Mouse (Mus musculus) kidney, embryonic 14.5 days (tissue): ENCODE data around the gene Hsd17b1. TPM values are rescaled to one million over a fixed set of nuclear protein-coding genes. Genes with fewer than 3 reads are reported as not detected.

Source experiments
- ATAC-seq: fragments of 200-750 bp; cut with Nextera tagmentation; 2 replicates; pipeline ENCODE4 v1.8.0; 2017; ENCODE audit warnings: moderate number of reproducible peaks, mild to moderate bottlenecking, moderate TSS enrichment, moderate library complexity; ENCODE audit not compliant: low FRiP score, low TSS enrichment
- H3K27ac ChIP-seq: fragments of 300-500 bp; sonication (generic); 2 replicates; pipeline ENCODE4 v1.5.1; 2014; ENCODE audit warnings: low read depth, mild to moderate bottlenecking, low read length, moderate library complexity, mixed read lengths
- H3K27me3 ChIP-seq: fragments of 300-500 bp; sonication (generic); 2 replicates; pipeline ENCODE4 v1.6.1; 2014; ENCODE audit warnings: mild to moderate bottlenecking, low read length; ENCODE audit not compliant: control insufficient read depth, insufficient read depth
- H3K36me3 ChIP-seq: fragments of 300-500 bp; sonication (generic); 2 replicates; pipeline ENCODE4 v1.6.1; 2014; ENCODE audit warnings: low read length, mixed read lengths; ENCODE audit not compliant: control insufficient read depth, insufficient read depth
- H3K4me1 ChIP-seq: fragments of 300-500 bp; sonication (generic); 2 replicates; pipeline ENCODE4 v1.6.1; 2014; ENCODE audit warnings: low read length, mixed read lengths; ENCODE audit not compliant: control insufficient read depth, insufficient read depth
- H3K4me2 ChIP-seq: fragments of 300-500 bp; sonication (generic); replicated peaks from 2 replicates; pipeline ENCODE4 v1.6.1; 2014; ENCODE audit warnings: low read depth, mild to moderate bottlenecking, low read length
- H3K4me3 ChIP-seq: fragments of 300-500 bp; sonication (generic); 2 replicates; pipeline ENCODE4 v1.5.1; 2014; ENCODE audit warnings: mild to moderate bottlenecking, low read length
- H3K9ac ChIP-seq: fragments of 300-500 bp; sonication (generic); 2 replicates; pipeline ENCODE4 v1.6.1; 2014; ENCODE audit warnings: low read depth, mild to moderate bottlenecking, low read length, moderate library complexity
- H3K9me3 ChIP-seq: fragments of 300-500 bp; sonication (generic); 2 replicates; pipeline ENCODE4 v1.6.1; 2016; ENCODE audit warnings: low read length; ENCODE audit not compliant: control insufficient read depth
- WGBS: fragments of 180-500 bp; shearing (Covaris S2); extraction: QIAGEN DNeasy Blood & Tissue Kit; methylation state at CpG from one replicate; pipeline ENCODE4 v1.1.7; 2014; 5-methylcytosine and 5-hydroxymethylcytosine counted together
- polyA plus RNA-seq: library from polyadenylated mRNA; unstranded; fragments of >200 nt; fragmentation: Nextera tagmentation; extraction: Ambion mirVana; gene quantifications from 2 replicates; pipeline ENCODE4 v1.2.1, GENCODE M21; 2014

The Hsd17b1 gene
- polyA plus RNA-seq, 1 experiment from 2014 or later, result 0.16 TPM

DNA sequence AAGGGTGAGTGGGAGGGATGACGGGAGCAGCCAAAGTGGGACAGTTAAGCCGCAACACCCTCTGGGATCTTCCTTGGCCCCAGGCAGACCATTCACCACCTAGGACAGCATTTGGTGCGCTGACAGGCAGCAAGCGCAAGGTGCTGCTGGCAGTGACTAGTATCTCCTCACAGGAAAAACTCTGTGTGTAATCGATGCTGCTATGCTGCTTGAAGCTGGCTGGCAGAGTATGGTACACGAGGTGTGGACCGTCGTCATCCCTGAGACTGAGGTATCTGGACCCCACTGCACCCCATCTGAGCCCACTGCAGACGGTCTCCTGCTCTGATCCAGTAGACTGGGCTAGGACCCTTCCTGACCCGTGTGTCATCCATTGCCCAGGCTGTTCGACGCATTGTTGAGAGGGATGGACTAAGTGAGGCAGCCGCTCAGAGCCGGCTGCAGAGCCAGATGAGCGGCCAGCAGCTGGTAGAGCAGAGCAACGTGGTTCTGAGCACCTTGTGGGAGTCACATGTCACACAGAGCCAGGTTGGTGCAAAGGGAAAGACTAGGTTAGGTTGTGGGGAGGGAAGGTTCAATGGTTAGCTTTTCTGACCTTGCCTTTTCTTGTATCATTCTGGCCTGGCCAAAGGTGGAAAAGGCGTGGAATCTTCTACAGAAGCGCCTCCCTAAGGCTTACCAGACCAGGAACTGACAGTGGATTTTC, 7.6 kb downstream of the Hsd17b1 start:
- peaks cover 28% of the 10 kb centered on the region for H3K36me3 ChIP-seq
- H3K9ac ChIP-seq, result no peak overlapping the region
- no peaks in the 10 kb centered on the region for H3K9me3 ChIP-seq
- no peak overlapping the region for H3K27ac ChIP-seq
- H3K4me2 ChIP-seq, result no peak overlapping the region
- 92% methylated on average over 18 of the region's 18 CpGs for whole genome bisulfite sequencing
- H3K4me1 ChIP-seq, result peaks cover 18% of the 10 kb centered on the region
- peaks cover 7% of the 10 kb centered on the region for H3K27me3 ChIP-seq
- no peak overlapping the region for H3K4me3 ChIP-seq
- no peak for ATAC-seq

DNA sequence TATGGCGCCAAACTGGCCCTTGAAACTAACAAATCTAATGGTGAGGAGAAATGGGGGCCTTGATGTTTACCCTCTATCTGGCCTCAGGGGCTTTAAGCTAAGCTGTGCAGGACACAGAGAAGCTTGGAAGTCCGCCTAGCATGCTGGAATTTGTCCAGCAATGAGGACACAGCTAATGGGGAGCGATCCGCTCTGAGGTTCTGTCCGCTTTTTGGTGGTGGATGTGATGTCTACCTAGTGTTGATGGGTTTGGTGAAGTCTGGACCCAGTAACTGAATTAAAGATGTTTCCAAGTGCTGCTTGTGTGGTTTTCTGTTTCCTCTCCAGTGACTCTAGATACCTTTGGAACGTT, 8.1 kb downstream of the Hsd17b1 start:
- H3K4me1 ChIP-seq, result peaks cover 18% of the 10 kb centered on the region
- H3K27me3 ChIP-seq, result peaks cover 2% of the 10 kb centered on the region; the same call in 1 of the 2 replicates
- peak overlapping the region; percentile 76; the same call in 1 of the 2 replicates for H3K27ac ChIP-seq
- ATAC-seq, result no peak
- H3K36me3 ChIP-seq, result peaks cover 33% of the 10 kb centered on the region
- peak overlapping the region; percentile 94 for H3K4me2 ChIP-seq
- H3K4me3 ChIP-seq, result no peak overlapping the region
- WGBS, result 83% methylated on average over 6 of the region's 6 CpGs
- H3K9ac ChIP-seq, result peak overlapping the region; percentile 84; the same call in 1 of the 2 replicates
- no peaks in the 10 kb centered on the region for H3K9me3 ChIP-seq

DNA sequence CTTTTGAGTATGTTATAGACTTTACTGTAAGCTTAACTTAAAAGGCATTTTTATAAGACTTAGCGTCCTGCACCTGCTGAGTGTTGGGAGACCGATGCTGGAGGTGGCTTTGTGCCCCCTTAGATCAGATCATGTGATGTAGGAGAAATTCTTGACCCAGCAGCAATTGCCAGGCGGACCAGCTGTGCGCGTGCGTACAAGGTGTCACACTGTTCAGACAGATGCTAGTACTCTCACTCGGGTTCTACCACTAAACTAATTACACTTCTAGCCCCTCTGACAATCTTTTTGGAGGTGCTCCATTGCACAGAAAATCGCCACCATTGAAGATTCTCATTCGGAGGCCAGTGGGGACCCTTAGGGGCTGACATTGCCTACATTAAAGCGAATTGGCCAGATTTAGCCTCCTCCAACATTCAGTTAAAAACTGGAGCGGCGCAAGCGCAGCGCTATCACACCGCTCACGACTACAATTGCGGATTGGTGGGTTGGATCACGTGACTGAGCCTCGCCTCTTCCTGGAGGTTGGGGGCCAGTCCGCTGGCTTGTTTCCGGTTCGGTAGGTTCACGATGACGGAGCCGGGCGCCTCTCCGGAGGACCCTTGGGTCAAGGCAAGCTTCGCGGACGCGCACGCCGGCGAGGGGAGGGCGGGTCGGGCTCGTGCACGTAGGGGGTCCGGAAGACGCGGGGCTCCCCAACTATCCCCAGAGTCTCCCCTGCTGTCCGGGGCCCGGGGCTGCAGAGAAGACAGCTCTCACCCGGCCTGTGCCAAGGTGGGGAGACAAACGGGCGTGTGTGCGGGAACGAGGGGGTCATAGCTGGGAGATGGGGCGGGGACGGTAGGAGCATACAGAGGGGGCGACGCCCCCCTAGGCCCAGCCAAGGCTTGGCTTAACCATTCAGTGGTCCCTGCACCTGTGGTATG, 8.8 kb downstream of the Hsd17b1 start, which contains the start of gene Mlx:
Gene Mlx, plus strand, starts transcription at position 522 of the 926 bp plus-strand sequence.
- H3K4me1 ChIP-seq, result peaks cover 15% of the 10 kb centered on the region
- H3K4me3 ChIP-seq, result peak within 1 kb of the TSS; percentile 86
- peak within 1 kb of the TSS; percentile 76 for H3K27ac ChIP-seq
- peaks cover 40% of the 10 kb centered on the region for H3K36me3 ChIP-seq
- 2% methylated on average over 52 of the region's 52 CpGs for WGBS
- H3K4me2 ChIP-seq, result peak within 1 kb of the TSS; percentile 94
- no peaks in the 10 kb centered on the region for H3K9me3 ChIP-seq
- ATAC-seq, result peak; percentile 76
- H3K9ac ChIP-seq, result peak within 1 kb of the TSS; percentile 84
- no peaks in the 10 kb centered on the region for H3K27me3 ChIP-seq

DNA sequence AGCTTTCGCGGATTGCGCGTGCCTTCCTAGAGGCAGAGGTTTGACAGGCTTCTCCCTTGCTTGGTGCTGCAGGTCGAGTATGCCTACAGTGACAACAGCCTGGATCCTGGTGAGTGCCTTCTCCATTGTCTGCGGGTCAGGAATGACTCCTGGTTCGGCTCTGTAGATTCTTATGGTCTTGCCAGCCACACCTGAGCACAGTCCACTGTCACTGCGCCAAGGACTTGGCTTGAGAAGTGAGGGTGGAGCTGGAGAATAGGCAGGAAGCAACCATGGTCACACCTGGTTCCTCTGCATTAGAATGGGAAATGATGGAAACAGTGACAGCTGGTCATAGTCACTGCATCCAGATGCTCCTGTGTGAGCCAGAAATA, 9.5 kb downstream of the Hsd17b1 start:
- Histone ChIP-seq H3K4me2 (peak overlapping the region; percentile 94), H3K9ac (peak overlapping the region; percentile 84), H3K27ac (peak overlapping the region; percentile 76), H3K27me3 (no peaks in the 10 kb centered on the region), H3K36me3 (peaks cover 47% of the 10 kb centered on the region), H3K4me1 (peaks cover 15% of the 10 kb centered on the region), H3K4me3 (peak overlapping the region; percentile 86), H3K9me3 (no peaks in the 10 kb centered on the region)
- no peak; the same call in 1 of the 2 replicates for ATAC-seq
- WGBS, result 10% methylated on average over 8 of the region's 8 CpGs

DNA sequence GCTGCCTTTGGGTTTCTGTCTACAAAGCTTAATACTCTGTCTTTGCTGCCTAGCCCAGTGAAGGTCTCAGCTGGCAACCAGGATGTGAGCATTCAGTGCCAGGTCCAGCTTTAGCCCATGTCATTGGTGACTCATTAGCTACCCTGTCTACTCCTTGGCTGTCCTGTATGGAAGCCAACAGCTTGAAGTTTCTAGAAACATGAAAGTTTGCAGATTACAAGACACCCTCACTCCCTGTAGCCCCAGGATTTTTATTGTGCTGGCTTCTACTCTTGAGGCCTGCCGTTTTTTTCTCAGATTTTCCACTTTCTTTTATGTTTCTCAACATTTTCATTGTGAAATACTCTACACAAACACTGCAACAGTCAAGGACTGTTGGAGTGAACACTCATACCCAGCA, 11.7 kb downstream of the Hsd17b1 start:
- WGBS, result 86% methylated on average over 1 of the region's 1 CpGs
- Histone ChIP-seq H3K4me2 (no peak overlapping the region), H3K36me3 (peaks cover 59% of the 10 kb centered on the region), H3K9ac (no peak overlapping the region), H3K4me1 (peaks cover 17% of the 10 kb centered on the region), H3K9me3 (no peaks in the 10 kb centered on the region), H3K4me3 (no peak overlapping the region), H3K27me3 (no peaks in the 10 kb centered on the region), H3K27ac (no peak overlapping the region)
- ATAC-seq, result no peak

DNA sequence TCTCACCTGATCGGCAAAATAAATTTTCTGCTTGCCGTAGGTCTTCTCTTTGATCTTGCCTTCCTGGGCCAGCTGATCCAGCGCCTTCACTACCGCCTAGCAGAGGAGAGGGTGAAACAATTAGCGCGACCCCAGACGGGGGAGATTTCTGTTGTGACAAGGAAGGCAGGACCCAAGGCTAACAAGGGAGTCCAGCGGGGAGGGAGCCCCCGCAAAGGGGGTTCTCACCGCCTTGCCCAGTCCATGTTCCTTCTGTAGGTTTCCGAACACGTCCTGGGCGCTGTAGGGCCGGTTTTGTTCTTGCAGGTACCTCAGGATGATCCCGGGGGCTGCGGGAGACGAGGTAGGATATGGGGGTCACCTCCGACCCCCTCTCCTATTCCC, 16.7 kb downstream of the Hsd17b1 start:
- ATAC-seq, result peak; percentile 36
- Histone ChIP-seq H3K27ac (no peak overlapping the region), H3K9me3 (no peaks in the 10 kb centered on the region), H3K4me3 (peak overlapping the region; percentile 50), H3K27me3 (no peaks in the 10 kb centered on the region), H3K4me2 (peak overlapping the region; percentile 89), H3K36me3 (peaks cover 70% of the 10 kb centered on the region), H3K9ac (peak overlapping the region; percentile 81), H3K4me1 (peaks cover 10% of the 10 kb centered on the region; the same call in 1 of the 2 replicates)
- 1% methylated on average over 17 of the region's 18 CpGs for WGBS

DNA sequence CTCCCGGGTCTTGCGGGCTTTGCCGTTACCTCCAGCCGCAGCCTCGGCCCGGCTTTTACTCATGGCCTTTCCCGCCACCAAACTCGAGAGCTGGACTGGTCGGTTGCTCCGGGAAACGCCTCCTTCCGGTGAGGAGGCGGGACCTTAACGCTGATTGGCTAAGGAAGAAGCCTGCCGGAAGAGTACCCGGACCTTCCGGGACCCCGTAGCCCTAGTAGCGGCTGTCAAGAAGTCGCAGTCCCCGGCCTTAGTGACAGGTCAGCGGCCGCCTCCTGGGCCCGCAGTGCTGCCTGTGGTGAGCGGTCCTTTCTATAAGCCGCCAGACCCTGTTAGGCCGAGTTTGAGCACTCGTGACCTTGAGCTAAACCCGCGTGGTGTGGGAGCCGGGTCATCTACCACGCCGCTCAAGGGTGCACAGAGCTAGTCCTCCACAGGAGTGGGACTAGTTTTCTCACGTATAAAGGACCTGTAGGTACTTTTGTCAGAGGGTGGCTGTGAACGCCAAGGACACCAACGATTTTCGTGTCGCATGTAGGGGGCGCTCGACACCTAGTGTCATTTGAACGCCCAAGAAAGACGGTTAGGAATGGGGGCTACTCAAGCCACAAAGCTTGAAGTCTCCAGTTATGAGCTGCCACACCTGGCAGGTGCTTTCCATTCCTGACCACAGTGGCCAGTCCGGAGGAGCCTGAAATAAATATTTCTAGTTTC, 17.3 kb downstream of the Hsd17b1 start, which contains the start of gene Psmc3ip:
Gene Psmc3ip, minus strand, starts transcription at position 123 of the 711 bp plus-strand sequence.
- Histone ChIP-seq H3K4me3 (peak within 1 kb of the TSS; percentile 50), H3K27ac (peak within 1 kb of the TSS; percentile 73), H3K27me3 (no peaks in the 10 kb centered on the region), H3K4me1 (peaks cover 10% of the 10 kb centered on the region; the same call in 1 of the 2 replicates), H3K4me2 (peak within 1 kb of the TSS; percentile 89), H3K9ac (peak within 1 kb of the TSS; percentile 81), H3K9me3 (no peaks in the 10 kb centered on the region), H3K36me3 (peaks cover 70% of the 10 kb centered on the region)
- under 1% methylated on average over 43 of the region's 43 CpGs for WGBS
- ATAC-seq, result peak; percentile 96

DNA sequence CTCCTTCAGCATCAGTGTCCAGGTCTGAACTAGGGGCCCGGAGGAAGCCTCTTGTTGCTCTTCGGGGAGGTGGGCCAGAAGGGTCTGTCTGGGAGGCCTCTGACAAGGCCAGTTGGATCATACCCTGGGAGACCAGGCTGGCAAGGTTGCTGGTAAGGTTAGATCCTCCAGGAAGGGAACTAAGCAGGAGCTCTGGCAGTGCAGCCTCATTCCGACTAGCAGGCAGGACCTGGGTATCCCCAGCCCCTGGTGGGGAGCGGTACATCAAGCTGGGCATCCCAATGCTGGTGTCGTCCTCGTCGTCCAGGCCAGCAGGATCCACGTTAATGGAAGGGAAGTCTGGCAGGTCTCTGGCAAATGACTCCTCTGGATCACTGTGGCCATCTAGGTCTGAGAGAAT, 20.0 kb downstream of the Hsd17b1 start:
- H3K4me3 ChIP-seq, result no peak overlapping the region
- no peak overlapping the region for H3K9ac ChIP-seq
- no peak for ATAC-seq
- no peaks in the 10 kb centered on the region for H3K9me3 ChIP-seq
- H3K4me2 ChIP-seq, result no peak overlapping the region
- peaks cover 68% of the 10 kb centered on the region for H3K36me3 ChIP-seq
- H3K27ac ChIP-seq, result no peak overlapping the region
- WGBS, result 78% methylated on average over 8 of the region's 8 CpGs
- H3K4me1 ChIP-seq, result peaks cover 10% of the 10 kb centered on the region; the same call in 1 of the 2 replicates
- no peaks in the 10 kb centered on the region for H3K27me3 ChIP-seq
